Mouse (Mus musculus) stomach, postnatal 0 days (tissue): Measurements from ENCODE around the gene Qk.

ENCODE experiments used
- CTCF ChIP-seq: IDR thresholded peaks from 2 replicates; pipeline ENCODE4 v1.5.1; 2016; ENCODE audit warnings: antibody characterized with exemption, low read depth, mild to moderate bottlenecking, moderate library complexity
- EP300 ChIP-seq: optimal IDR thresholded peaks from 2 replicates; pipeline ENCODE3; 2016; ENCODE audit warnings: antibody characterized with exemption

DNA sequence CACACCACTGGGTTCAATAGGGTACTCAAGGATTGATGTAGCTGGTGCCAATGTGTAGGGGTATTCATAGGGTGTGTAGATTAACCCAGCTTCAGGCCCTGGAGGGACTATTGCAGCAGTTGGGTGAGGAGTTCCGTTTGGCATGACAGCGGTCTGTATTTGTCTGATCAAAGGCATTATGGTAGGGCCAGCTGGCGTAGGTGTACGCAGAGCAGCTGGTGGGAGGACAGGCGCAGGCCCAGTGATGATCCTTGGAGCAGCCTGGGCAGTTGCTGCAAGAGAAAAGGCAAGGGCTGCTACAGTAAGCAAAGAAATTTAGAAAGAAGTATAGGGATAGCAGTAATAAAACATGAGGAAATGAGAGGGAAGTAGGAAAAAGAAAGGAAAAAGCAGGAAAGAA lies 103.5 kb downstream of the Qk start:
- TF ChIP-seq CTCF, result no peak
- TF ChIP-seq EP300, result no peak
